Mouse (Mus musculus): ENCODE results near the gene Pef1. TPM values are rescaled to one million over a fixed set of nuclear protein-coding genes. Genes with fewer than 3 reads are reported as not detected.

Pef1 gene
- 63.2 TPM for polyA plus RNA-seq (2021)

GRCm38 (mm10) chr4:130102111-130102651 is at the start of gene Pef1:
Pef1 (plus strand) TSS chr4:130102558.
- POLR2A ChIA-PET, result interaction anchor here (0.7 kb wide), 1 partner anchor 126 kb away, joined by 4 read pairs; no protein-coding TSS in a partner anchor
- ATAC-seq, result no peak
- no peak for DNase-seq (ENCODE audit: low read depth, low spot score)
- no peak for TF ChIP-seq CTCF (IDR thresholded peaks at IDR 0.05)
- CTCF ChIA-PET, result interaction anchor here (0.6 to 1.1 kb wide), 4 partner anchors 9 to 87 kb away, joined by 3 to 4 read pairs (median 3); no protein-coding TSS in a partner anchor
- H3K27me3 ChIP-seq, result no peaks in the 10 kb centered on the region
- in situ Hi-C loops (cut with MboI; ENCODE audit: low pct_unique_long_range_greater_than_20kb), result no loop called here

GRCm38 (mm10) chr4:130053111-130053510 is 49.2 kb upstream of the Pef1 start:
- no peak for ATAC-seq
- DNase-seq (ENCODE audit: low read depth, low spot score), result no peak
- no peak for TF ChIP-seq CTCF (IDR thresholded peaks at IDR 0.05)
- no peaks in the 10 kb centered on the region for H3K27me3 ChIP-seq
- POLR2A ChIA-PET, result interaction anchor here (1.5 kb wide), 1 partner anchor 17 kb away, joined by 3 read pairs; no protein-coding TSS in a partner anchor
- CTCF ChIA-PET, result interaction anchor here (1.0 kb wide), 1 partner anchor 22 kb away, joined by 3 read pairs; no protein-coding TSS in a partner anchor
- in situ Hi-C loops (cut with MboI; ENCODE audit: low pct_unique_long_range_greater_than_20kb), result no loop called here

- in situ Hi-C loops (cut with MboI; ENCODE audit: low pct_unique_long_range_greater_than_20kb), result no loop called here
These were observed 47.6 kb upstream of the Pef1 start for GRCm38 (mm10) chr4:130054727-130055126.

GRCm38 (mm10) chr4:130055160-130056010 is 47.0 kb upstream of the Pef1 start:
- POLR2A ChIA-PET, result no interaction called here
- in situ Hi-C loops (cut with MboI; ENCODE audit: low pct_unique_long_range_greater_than_20kb), result no loop called here
- no peaks in the 10 kb centered on the region for H3K27me3 ChIP-seq
- CTCF ChIA-PET, result no interaction called here
- ATAC-seq (no peak), DNase-seq (ENCODE audit: low read depth, low spot score) (no peak)
- TF ChIP-seq CTCF (IDR thresholded peaks at IDR 0.05), result no peak

More at GRCm38 (mm10) chr4:130054727-130055126, 47.6 kb upstream of the Pef1 start:
- no peaks in the 10 kb centered on the region for H3K27me3 ChIP-seq
- POLR2A ChIA-PET, result no interaction called here
- CTCF ChIA-PET, result no interaction called here
- DNase-seq (ENCODE audit: low read depth, low spot score), result no peak
- no peak for ATAC-seq
- TF ChIP-seq CTCF (IDR thresholded peaks at IDR 0.05), result no peak

- ChIA-PET CTCF (no interaction called here), POLR2A (no interaction called here)
- ATAC-seq (no peak), DNase-seq (ENCODE audit: low read depth, low spot score) (no peak)
- no peak for TF ChIP-seq CTCF (IDR thresholded peaks at IDR 0.05)
- in situ Hi-C loops (cut with MboI; ENCODE audit: low pct_unique_long_range_greater_than_20kb), result no loop called here
- H3K27me3 ChIP-seq, result no peaks in the 10 kb centered on the region
These were observed 46.4 kb upstream of the Pef1 start for GRCm38 (mm10) chr4:130056011-130056322.

- no peak for TF ChIP-seq CTCF (IDR thresholded peaks at IDR 0.05)
- ChIA-PET CTCF (no interaction called here), POLR2A (no interaction called here)
- no peaks in the 10 kb centered on the region for H3K27me3 ChIP-seq
- DNase-seq (ENCODE audit: low read depth, low spot score), result no peak
- no peak for ATAC-seq
- in situ Hi-C loops (cut with MboI; ENCODE audit: low pct_unique_long_range_greater_than_20kb), result no loop called here
These were observed 45.9 kb upstream of the Pef1 start for GRCm38 (mm10) chr4:130056471-130056870.

GRCm38 (mm10) chr4:130060937-130061336 is 41.4 kb upstream of the Pef1 start:
- TF ChIP-seq CTCF (IDR thresholded peaks at IDR 0.05), result no peak
- in situ Hi-C loops (cut with MboI; ENCODE audit: low pct_unique_long_range_greater_than_20kb), result no loop called here
- ChIA-PET CTCF (no interaction called here), POLR2A (no interaction called here)
- ATAC-seq, result no peak
- no peaks in the 10 kb centered on the region for H3K27me3 ChIP-seq
- DNase-seq (ENCODE audit: low read depth, low spot score), result no peak

GRCm38 (mm10) chr4:130063191-130063590 is 39.2 kb upstream of the Pef1 start:
- no peak for DNase-seq (ENCODE audit: low read depth, low spot score)
- H3K27me3 ChIP-seq, result no peaks in the 10 kb centered on the region
- in situ Hi-C loops (cut with MboI; ENCODE audit: low pct_unique_long_range_greater_than_20kb), result no loop called here
- no peak for TF ChIP-seq CTCF (IDR thresholded peaks at IDR 0.05)
- no peak for ATAC-seq
- ChIA-PET POLR2A (interaction anchor here (0.7 kb wide), 1 partner anchor 45 kb away, joined by 3 read pairs; no protein-coding TSS in a partner anchor), CTCF (no interaction called here)

- ATAC-seq (no peak), DNase-seq (ENCODE audit: low read depth, low spot score) (no peak)
- ChIA-PET CTCF (no interaction called here), POLR2A (no interaction called here)
- in situ Hi-C loops (cut with MboI; ENCODE audit: low pct_unique_long_range_greater_than_20kb), result no loop called here
- no peaks in the 10 kb centered on the region for H3K27me3 ChIP-seq
- TF ChIP-seq CTCF (IDR thresholded peaks at IDR 0.05), result no peak
These were observed 35.5 kb upstream of the Pef1 start for GRCm38 (mm10) chr4:130066816-130067215.

GRCm38 (mm10) chr4:130070523-130070922 is 31.8 kb upstream of the Pef1 start:
- in situ Hi-C loops (cut with MboI; ENCODE audit: low pct_unique_long_range_greater_than_20kb), result no loop called here
- DNase-seq (ENCODE audit: low read depth, low spot score) (no peak), ATAC-seq (no peak)
- CTCF ChIA-PET, result no interaction called here
- no peaks in the 10 kb centered on the region for H3K27me3 ChIP-seq
- TF ChIP-seq CTCF (IDR thresholded peaks at IDR 0.05), result no peak
- POLR2A ChIA-PET, result no interaction called here

GRCm38 (mm10) chr4:130071758-130072157 is 30.6 kb upstream of the Pef1 start:
- no peak for TF ChIP-seq CTCF (IDR thresholded peaks at IDR 0.05)
- no peak for DNase-seq (ENCODE audit: low read depth, low spot score)
- no peak for ATAC-seq
- in situ Hi-C loops (cut with MboI; ENCODE audit: low pct_unique_long_range_greater_than_20kb), result no loop called here
- POLR2A ChIA-PET, result no interaction called here
- no peaks in the 10 kb centered on the region for H3K27me3 ChIP-seq
- CTCF ChIA-PET, result no interaction called here
